Mouse (Mus musculus): ENCODE measurements at regions not wholly inside any gene's neighbourhood (a gene's known extent, or its start where the extent isn't known, plus 50 kb on each side); places are given as distances from the start of the nearest gene placed in this dataset.

- H3K4me1 ChIP-seq (ENCODE audit: control insufficient read depth in 1 of 2, insufficient read depth in 2 of 2, low read length in 2 of 2): no peaks in the 10 kb centered on the region
- H3K79me2 ChIP-seq (ENCODE audit: control insufficient read depth, insufficient read depth, low read length, poor library complexity): no peaks in the 10 kb centered on the region
- H3K27me3 ChIP-seq (ENCODE audit: control insufficient read depth in 1 of 2, insufficient read depth in 2 of 2, low read length in 2 of 2): no peaks in the 10 kb centered on the region
- no peak for DNase-seq (ENCODE audit: low read depth, low spot score)
- TF ChIP-seq ZC3H11A (IDR thresholded peaks at IDR 0.05; ENCODE audit: low read depth, low read length) (no peak), USF1 (IDR thresholded peaks at IDR 0.05; ENCODE audit: low read depth, low read length) (no peak), MYB (IDR thresholded peaks at IDR 0.05; ENCODE audit: low read depth, low read length) (no peak), CHD2 (IDR thresholded peaks at IDR 0.05; ENCODE audit: low read length) (no peak), ELF1 (IDR thresholded peaks at IDR 0.05; ENCODE audit: low read depth, low read length) (no peak), ZNF384 (IDR thresholded peaks at IDR 0.05; ENCODE audit: low read depth, low read length) (no peak), EP300 (IDR thresholded peaks at IDR 0.05; ENCODE audit: low read depth in 1 of 2, low read length in 2 of 2) (no peak), MXI1 (IDR thresholded peaks at IDR 0.05; ENCODE audit: low read depth, low read length) (no peak), TBP (IDR thresholded peaks at IDR 0.05; ENCODE audit: low read depth, low read length) (no peak), GABPA (IDR thresholded peaks at IDR 0.05; ENCODE audit: low read depth, low read length) (no peak), MAZ (IDR thresholded peaks at IDR 0.05; ENCODE audit: low read depth, low read length) (no peak), HCFC1 (IDR thresholded peaks at IDR 0.05; ENCODE audit: low read depth, low read length) (no peak), SMC3 (IDR thresholded peaks at IDR 0.05; ENCODE audit: low read depth, low read length) (no peak)
- H3K27ac ChIP-seq (ENCODE audit: control insufficient read depth, low read depth, low read length): no peak overlapping the region
- no peak overlapping the region for H3K4me3 ChIP-seq (ENCODE audit: control insufficient read depth in 1 of 2, insufficient read depth in 1 of 2, low read depth in 2 of 2, low read length in 2 of 2)
- no peak overlapping the region for H3K9ac ChIP-seq (ENCODE audit: control insufficient read depth, low read depth, low read length, poor library complexity, severe bottlenecking)
- no peaks in the 10 kb centered on the region for H3K9me3 ChIP-seq (replicated peaks; ENCODE audit: insufficient read depth, low read length)
- no peaks in the 10 kb centered on the region for H3K36me3 ChIP-seq (ENCODE audit: control insufficient read depth in 1 of 2, insufficient read depth in 2 of 2, low read length in 2 of 2)
Observed at GRCm38 (mm10) chr3:147416926-147417325, 564.8 kb downstream of the Ttll7 start.

GRCm38 (mm10) chr3:147419129-147419528 is 567.0 kb downstream of the Ttll7 start:
- Histone ChIP-seq H3K9me3 (replicated peaks; ENCODE audit: insufficient read depth, low read length) (no peaks in the 10 kb centered on the region), H3K4me1 (ENCODE audit: control insufficient read depth in 1 of 2, insufficient read depth in 2 of 2, low read length in 2 of 2) (no peaks in the 10 kb centered on the region), H3K4me3 (ENCODE audit: control insufficient read depth in 1 of 2, insufficient read depth in 1 of 2, low read depth in 2 of 2, low read length in 2 of 2) (no peak overlapping the region), H3K36me3 (ENCODE audit: control insufficient read depth in 1 of 2, insufficient read depth in 2 of 2, low read length in 2 of 2) (no peaks in the 10 kb centered on the region), H3K27ac (ENCODE audit: control insufficient read depth, low read depth, low read length) (no peak overlapping the region), H3K27me3 (ENCODE audit: control insufficient read depth in 1 of 2, insufficient read depth in 2 of 2, low read length in 2 of 2) (no peaks in the 10 kb centered on the region), H3K79me2 (ENCODE audit: control insufficient read depth, insufficient read depth, low read length, poor library complexity) (no peaks in the 10 kb centered on the region), H3K9ac (ENCODE audit: control insufficient read depth, low read depth, low read length, poor library complexity, severe bottlenecking) (no peak overlapping the region)
- no peak for DNase-seq (ENCODE audit: low read depth, low spot score)
- TF ChIP-seq RAD21 (IDR thresholded peaks at IDR 0.05; ENCODE audit: low read depth, low read length): no peak
- no peak for TF ChIP-seq USF2 (IDR thresholded peaks at IDR 0.05; ENCODE audit: borderline replicate concordance in 1 of 2, insufficient read depth in 1 of 2, low read depth in 1 of 2, low read length in 2 of 2)
- TF ChIP-seq GABPA (IDR thresholded peaks at IDR 0.05; ENCODE audit: low read depth, low read length): no peak
- TF ChIP-seq CTCF (IDR thresholded peaks at IDR 0.05 in 2 of 3, conservative IDR thresholded peaks at IDR 0.05 in 1 of 3; ENCODE audit: control insufficient read depth in 1 of 3, insufficient read depth in 1 of 3, low read depth in 2 of 3, low read length in 3 of 3, poor library complexity in 1 of 3, severe bottlenecking in 1 of 3): no peak
- no peak for TF ChIP-seq TBP (IDR thresholded peaks at IDR 0.05; ENCODE audit: low read depth, low read length)
- TF ChIP-seq TAL1 (IDR thresholded peaks at IDR 0.05; ENCODE audit: low read length): no peak
- TF ChIP-seq ZKSCAN1 (IDR thresholded peaks at IDR 0.05; ENCODE audit: low read depth, low read length): no peak
- TF ChIP-seq NRF1 (IDR thresholded peaks at IDR 0.05; ENCODE audit: insufficient read depth, low read depth, low read length, poor library complexity, severe bottlenecking): no peak
- TF ChIP-seq SIN3A (IDR thresholded peaks at IDR 0.05; ENCODE audit: low read length): no peak
- no peak for TF ChIP-seq MAZ (IDR thresholded peaks at IDR 0.05; ENCODE audit: low read depth, low read length)
- TF ChIP-seq MXI1 (IDR thresholded peaks at IDR 0.05; ENCODE audit: low read depth, low read length): no peak
- no peak for TF ChIP-seq MYC (IDR thresholded peaks at IDR 0.05; ENCODE audit: low read depth, low read length)

Data from MEL (cell line).